Mouse (Mus musculus): Measurements from ENCODE around the gene Vamp1.

The Vamp1 gene

DNA sequence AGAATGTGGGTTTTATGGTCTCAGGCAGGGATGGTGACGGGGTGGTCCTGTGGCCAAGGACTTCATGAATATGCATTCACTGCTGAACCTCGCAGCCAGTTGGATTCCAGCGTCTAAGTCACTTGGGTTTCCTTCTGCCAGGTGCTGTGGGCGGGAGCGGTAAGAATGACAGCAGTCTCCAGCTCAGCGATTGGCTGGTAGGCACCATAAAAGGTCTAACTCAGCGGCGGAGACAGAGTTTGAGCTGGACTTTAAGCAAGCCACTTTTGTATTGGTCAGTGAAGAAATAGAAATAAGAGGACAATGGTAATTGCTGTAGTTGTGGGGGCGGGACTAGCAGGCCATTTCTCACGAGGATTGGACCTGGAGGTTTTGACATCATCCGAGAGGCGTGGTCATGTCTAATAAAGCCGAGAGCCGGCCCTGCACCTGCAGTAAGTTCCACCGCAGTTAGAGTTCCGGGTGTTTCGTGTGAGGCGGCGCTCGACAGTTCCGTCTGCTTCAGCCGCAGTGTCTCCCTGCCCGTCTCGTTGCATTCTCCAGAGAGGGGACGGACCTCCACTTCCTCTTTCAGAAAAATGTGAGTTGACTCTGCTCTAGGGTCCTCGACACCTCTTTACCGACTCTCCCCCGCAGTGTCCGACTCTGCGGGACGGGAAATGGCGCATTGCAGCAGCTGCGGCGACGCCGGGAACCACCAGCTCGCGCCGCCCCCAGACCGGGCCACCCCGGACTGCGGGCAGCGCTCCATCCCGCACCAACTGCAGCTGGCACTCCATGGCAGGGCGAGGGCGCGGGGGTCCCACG, at the start of gene Vamp1:
Vamp1 (plus strand) TSS at position 404 of the 807 bp plus-strand sequence.
- DNase-seq (ENCODE audit: low read depth, low spot score), result peak; percentile 100

DNA sequence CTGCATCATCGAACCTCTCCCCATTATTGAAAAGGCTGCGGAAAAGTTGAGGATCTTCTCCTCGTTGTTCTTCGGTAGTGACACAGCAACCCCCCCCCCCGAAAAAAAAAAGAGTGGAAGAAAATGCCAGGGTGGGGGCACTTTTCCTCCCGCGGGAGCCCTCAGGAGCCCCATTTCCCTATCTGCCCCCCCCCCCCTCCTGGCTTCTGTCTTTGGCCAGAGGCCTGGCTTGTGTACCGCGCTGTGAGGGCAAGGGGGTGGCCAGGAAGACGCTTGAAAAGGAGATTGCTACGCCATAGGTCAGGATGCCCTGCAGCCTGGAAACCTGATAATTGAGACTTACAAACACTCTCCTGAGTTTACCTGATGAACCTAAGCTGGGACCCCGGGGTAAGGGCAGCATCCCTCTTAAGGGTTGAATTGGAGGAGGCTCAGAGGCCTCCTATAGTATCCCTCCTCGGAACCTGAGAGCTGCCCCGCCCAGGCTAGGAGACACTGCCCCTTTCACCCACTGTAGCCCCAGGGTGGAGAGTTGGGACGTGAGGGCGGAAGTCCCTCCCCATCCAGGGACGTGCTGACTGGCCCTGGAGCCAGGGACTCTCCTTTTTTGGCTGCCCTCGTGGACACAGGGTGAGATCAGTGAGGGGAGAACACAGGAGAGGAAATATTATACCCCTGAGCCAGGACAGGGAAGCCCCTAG, 49.1 kb upstream of the Vamp1 start, which contains the start of gene Gapdh:
Gapdh (minus strand) TSS at position 417 of the 701 bp plus-strand sequence.
- DNase-seq (ENCODE audit: low read depth, low spot score), result peak; percentile 73

DNA sequence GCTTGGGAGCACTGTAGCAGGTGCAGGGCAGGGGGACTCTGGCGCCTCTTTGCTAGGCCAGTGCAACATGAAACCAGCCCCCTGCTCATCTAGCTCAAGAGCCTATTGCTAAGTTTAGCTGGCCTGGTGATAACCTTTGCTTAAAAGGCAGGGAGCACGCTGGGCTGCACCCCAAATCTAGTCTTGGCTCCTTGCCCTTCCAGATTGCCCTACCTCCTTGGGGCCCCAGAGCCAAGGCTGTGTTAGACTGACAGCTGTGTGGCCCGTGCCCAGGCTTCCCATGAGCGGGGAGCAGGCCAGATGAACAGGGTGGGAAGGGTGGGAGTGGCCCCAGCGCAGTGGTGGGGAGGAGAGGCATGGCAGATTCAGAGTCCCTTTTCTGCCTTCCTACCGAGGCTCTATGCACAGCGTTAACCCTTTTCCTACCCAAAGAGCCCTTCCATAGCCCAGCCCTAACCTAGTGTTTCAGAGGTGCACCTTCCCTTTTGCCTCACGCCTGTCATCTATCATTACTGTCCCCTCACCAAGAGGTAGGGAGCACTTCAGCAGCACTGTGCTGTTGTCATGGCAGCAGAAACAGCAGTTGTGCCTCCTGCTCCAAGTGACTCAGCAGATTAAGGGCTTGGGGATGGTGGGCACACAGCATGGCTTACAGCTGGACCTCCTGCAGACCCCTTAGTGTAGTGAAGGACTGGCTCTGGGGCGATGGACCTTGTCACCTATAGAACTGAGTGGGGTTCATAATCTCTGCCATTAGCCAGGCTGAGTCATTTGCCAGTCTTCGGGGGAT, 48.3 kb upstream of the Vamp1 start:
- DNase-seq (ENCODE audit: low read depth, low spot score), result peak; percentile 53

DNA sequence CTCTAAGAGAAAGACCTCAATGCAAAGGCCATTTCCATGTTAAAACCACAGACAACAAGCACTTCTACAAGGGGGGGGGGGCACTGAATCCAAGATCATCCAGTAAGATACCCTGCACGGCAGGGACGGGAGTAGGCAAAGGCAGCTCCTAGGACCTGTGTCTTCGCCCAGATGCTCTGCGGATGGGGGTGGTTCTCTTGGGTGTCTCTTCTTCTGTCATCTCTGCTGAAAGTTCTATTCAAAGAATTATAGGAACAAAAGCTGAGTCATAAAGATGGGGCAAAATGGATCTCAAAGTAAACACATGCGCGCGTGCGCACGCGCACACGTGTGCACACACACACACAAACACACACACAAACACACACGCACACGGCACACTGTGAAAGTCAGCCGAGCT, 47.3 kb upstream of the Vamp1 start:
- DNase-seq (ENCODE audit: low read depth, low spot score), result no peak

DNA sequence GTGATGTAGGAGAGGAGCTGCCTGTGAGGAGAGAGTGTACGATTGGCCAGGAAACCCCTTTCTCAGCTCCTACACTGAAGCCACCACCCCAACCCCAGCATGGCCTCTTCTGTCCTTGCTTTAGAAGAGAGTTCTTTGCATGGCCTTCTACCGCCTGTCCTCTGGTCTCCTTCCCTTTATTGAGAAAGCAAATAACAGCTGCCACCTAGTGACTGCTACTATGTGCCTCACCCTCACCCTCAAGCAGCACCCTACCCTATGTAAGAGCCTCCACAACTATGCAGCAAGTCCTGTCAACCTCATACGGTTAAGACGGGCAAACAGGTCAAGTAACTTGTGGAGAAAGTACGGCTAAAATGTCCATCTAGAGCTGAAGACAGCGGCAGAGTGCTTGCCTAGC, 45.2 kb upstream of the Vamp1 start:
- DNase-seq (ENCODE audit: low read depth, low spot score), result no peak

DNA sequence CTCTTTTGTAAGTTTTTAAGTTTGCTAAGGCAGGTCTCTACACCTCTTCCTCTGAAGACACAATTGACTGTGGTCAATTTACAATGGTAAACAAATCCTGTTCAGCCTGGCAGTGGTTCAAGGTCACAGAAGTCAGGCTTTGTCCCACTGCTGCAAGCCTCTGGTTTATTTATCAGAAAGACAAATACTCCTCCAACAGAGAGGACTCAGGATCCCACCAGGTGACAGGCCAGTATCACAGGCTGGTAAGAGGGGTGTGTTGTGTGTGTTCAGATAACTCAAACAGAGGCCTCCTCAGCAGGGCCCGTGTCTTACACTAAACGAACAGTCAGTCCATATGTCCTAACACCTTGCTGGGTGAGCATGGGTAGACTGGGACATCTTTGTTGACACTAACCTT, 42.9 kb upstream of the Vamp1 start:
- peak; percentile 91 for DNase-seq (ENCODE audit: low read depth, low spot score)

DNA sequence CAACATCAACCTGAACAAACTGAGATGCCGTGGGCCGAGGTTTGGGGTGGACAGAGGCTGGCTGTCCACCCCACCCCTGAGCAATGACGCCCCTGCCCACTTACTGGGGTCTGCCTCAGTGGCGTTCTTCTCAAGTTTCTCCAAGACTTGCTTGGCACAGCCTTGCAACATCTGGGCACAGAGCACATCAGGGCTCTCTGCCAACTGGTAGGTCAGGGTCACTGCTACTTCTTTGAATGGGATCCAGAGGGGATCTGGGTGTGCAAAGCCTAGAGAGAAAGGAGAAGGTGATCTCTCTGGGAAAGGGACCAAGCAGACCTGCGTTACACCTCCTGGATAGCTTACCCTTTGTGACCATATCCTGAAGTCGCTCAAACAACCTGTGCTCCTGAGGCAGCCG, 42.1 kb upstream of the Vamp1 start:
- DNase-seq (ENCODE audit: low read depth, low spot score), result no peak

DNA sequence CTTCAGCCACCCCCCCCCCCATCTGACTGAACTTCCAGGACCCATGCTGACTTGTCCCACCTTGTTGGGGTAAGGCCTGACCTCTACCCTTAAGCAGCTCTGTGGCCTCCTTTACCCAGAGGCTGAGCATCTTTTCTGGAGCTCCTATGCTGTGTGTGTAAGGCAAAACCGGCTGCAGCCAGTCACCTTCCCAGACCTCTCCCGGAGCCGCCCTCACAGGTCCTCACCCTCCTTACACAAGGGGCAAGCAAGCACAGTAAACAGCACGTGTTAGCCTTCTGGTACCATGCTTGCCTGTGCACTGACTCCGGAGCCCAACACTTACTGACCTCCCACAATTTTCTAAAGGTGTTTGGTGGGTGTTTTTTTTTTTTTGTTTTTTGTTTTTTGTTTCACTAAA, 39.9 kb upstream of the Vamp1 start:
- DNase-seq (ENCODE audit: low read depth, low spot score), result peak; percentile 76

DNA sequence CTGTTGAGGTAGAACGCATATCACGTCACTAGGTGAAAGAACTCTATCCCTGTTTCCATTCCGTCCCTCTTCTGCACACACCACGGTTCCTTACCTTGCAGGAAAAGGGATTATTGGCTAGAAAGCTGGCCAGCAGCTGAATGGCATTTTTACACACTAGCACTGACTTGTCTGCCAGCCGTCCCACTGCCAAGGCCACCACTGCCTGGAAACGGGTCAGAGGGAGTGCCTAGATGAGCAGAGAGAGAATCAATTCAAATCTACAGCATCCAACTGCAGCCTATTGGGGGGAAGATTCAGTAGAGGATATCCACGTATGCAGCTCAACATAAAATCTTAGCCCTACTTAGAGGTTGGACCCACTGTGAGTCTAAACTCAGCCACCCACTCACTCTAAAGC, 35.8 kb upstream of the Vamp1 start:
- DNase-seq (ENCODE audit: low read depth, low spot score), result no peak

DNA sequence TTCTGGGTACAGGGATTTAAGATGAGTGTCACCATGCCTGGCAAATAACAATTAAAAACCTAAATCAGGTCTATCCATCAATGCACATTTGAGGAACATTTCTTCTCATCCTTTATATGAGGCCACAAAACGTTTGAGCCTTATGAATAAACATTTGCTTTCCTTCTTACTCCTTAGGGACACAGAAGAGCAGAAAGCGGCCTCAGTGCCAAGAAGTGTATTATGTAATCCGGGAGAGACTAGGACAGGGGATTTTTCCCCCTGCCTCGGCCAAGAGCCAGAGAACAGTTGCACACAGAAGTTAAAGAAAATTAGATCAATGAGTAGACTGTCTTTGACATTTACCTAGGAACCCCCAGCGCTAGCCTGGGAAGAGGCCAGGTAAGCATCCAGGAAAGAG, 33.2 kb upstream of the Vamp1 start:
- no peak for DNase-seq (ENCODE audit: low read depth, low spot score)

DNA sequence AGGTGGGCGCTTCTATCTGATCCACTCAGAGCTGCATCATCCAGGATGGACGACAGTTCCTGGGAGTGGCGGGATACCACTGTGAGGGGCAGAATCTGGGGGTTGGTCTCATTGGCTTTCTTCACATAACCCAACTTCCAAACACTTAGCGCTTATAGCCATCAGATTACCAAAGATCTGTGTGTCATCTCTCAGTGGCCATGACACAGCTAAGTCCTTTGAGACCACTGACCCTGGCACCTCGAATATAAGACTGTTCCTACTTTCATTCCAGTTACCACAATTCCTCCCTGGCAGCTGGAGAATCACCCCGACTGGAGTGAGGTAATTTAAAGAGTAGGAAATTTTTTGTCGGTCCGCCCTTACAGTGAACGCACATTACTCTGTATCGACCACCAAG, 29.1 kb upstream of the Vamp1 start:
- no peak for DNase-seq (ENCODE audit: low read depth, low spot score)

DNA sequence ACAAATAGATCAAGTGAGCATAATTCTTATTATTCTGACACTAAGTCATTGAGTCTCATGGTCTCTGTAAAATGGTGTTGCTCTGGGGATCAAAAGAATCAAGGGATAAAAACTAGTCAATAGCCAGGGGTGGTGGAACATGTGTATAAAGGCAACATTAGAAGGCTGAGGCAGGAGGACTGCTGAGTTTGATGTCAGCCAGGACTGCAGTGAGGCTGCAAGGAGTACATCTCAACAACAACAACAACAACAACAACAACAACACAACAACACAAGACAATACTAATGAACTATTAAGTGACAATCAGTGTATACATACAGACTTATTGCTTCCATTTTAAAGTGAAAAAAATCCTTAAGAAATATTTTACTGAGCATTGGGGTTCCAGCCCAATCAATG, 24.5 kb upstream of the Vamp1 start:
- DNase-seq (ENCODE audit: low read depth, low spot score), result no peak

DNA sequence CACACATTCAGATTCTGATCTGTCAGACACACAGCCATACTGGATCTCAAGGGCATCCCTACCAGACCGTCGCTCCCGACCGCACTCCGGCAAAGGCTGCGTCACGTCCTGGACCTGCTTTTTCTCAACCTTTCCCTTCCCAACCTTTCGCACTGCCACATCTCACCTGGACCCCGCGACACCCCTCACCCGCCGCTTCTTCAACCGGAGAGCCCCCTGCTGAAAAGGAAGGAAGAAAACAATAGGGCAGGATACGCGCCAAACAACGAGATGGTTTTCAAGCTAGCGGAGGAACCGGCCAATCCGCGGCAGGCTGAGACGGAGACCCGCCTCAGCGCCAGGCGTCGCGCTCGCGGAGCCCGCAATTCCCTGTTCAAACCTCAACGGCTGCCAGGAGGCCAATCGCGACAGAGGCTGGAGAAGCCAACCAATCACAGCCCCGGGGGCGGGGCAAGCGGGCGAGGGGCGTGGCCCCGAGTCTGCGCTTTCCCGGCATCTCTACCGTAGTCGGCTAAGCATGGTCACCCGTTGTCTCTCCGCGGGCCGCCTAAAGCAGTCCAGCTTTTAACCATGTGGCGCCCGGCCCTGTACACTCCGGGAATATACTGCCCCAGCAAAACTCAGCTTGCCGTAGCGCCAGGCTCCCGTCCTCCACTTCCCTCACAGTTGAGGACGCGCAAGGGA, 23.9 kb upstream of the Vamp1 start, which contains the start of the genes Ncapd2 and Mrpl51:
Ncapd2 (minus strand) TSS at position 370 of the 684 bp plus-strand sequence.
Mrpl51 (plus strand) TSS at position 470 of the 684 bp plus-strand sequence.
- peak; percentile 99 for DNase-seq (ENCODE audit: low read depth, low spot score)

DNA sequence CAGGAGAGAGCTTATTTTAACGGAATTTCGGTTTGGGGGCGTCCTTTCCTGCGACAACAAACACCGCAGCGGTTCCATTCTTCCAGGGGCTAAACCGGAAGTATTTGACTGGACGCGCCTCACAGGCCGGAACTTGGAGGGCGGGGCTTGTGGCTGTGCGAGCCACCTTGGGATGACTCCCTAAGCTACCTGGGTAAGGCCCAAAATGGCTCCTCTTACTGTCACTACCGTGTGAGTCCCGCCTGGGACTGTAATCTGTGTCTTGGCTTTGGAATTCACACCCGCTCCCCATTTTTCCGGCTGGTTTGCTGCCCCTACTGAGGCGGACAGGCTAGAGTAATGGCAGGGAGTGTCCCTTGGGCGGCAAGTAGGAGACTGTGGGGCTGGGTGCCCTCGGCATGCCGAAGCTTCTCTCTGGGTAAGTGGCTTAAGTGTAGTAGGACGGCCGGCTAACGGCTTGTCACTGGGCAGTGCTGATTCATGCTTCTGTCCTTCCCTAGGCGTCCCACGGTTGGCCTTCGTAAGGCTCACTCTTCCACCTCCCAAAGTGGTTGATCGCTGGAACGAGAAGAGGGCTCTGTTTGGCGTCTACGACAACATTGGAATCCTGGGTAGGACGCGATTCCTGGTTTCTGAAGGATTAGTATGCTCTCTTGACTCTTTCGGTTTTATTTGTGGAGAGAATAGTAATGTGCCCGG, 23.2 kb upstream of the Vamp1 start:
- peak; percentile 98 for DNase-seq (ENCODE audit: low read depth, low spot score)

DNA sequence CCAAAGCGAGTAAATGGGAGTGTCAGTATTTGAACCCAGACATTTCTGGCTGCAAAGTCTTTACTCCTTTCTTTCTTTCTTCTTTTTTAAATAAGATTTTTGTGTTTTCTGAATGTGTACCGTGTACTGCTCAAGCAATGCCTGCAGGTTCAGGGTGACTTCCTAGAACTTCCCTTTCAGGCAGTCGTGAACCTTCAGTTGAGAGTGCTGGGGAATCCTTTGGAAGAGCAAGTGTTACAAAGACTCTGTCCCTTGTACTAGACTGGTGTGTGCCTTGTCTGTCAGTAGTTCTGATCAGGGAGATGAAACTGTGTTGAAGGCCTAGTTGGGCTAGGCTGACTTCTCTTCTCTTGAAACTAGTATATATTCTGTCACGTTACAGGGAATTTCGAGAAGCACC, 22.5 kb upstream of the Vamp1 start:
- DNase-seq (ENCODE audit: low read depth, low spot score), result no peak

DNA sequence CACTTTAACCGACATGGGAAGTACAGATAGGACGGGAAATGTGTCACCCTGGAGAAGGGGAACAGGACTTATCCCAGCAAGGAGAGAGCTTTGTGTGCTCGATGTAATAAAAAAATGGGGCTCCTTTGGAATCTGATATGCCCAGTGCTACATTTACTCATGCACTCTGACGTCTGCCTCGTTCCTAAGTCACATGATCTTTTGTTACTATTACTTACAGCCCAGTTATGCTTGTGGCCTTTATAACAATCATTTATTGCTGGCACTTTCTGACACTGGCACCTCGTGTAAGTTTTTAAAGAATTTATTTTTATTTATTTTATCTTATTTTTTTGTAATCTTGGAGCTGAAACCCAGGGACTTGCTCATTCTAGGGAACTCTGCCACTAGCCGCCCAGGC, 22.0 kb upstream of the Vamp1 start:
- DNase-seq (ENCODE audit: low read depth, low spot score), result no peak

DNA sequence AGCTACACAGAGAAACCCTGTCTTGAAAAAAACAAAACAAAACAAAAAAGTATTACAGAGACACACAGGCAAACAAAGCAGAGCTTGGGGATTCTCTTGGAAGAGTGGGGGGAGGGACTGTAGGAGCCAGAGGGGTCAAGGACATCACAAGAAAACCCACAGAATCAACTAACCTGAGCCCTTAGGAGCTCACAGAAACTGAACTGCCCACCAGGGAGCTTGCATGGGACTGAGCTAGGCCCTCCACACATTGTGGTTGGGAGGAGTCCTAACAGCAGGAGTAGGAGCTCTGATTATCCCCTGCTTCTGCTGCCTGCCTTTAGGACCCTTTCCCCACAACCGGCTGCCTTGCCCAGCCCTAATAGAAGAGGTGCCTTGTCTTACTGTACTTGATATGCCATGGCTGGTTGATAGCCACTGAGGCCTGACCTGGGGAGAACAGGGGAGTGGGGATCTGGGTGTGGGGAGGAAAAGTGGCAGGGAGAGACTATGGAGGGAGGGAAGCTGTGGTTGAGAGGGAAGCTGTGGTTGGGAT, 19.7 kb upstream of the Vamp1 start:
- peak; percentile 85 for DNase-seq (ENCODE audit: low read depth, low spot score)

DNA sequence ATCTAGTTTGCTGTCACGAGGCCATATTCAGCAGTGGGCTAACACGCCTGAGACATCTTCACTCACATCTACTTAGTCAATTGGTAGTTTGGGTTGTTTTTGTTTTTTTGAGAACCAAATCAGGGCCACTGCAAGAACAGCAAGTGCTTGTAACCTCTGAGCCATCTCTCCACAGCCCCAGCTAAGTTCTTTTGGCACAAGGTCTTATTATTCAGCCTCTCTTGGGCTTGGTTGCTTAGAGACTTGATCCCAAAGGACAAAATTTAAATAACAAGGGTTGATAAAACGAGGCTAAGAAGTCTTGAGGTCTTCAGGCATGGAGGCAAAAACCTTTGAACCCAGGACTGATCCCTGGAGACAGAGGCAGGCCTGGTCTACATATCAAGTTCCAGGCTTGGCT, 19.1 kb upstream of the Vamp1 start:
- peak; percentile 91 for DNase-seq (ENCODE audit: low read depth, low spot score)

DNA sequence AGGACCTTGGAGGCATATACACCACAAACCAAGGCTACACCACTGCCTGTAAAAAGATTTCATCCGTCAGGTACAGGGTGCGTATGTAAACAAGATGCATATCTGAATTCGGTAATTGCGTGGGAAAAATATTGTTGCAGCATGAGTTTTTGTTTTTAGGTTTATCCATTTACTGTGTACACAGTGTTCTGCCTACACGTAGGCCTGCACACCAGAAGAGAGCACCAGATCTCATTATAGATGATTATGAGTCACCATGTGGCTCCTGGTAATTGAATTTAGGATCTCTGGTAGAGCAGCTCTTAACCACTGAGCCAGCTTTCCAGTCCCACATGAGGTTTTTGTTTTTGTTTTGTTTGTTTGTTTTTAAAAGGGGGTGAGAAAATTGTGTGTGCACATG, 18.2 kb upstream of the Vamp1 start:
- no peak for DNase-seq (ENCODE audit: low read depth, low spot score)

DNA sequence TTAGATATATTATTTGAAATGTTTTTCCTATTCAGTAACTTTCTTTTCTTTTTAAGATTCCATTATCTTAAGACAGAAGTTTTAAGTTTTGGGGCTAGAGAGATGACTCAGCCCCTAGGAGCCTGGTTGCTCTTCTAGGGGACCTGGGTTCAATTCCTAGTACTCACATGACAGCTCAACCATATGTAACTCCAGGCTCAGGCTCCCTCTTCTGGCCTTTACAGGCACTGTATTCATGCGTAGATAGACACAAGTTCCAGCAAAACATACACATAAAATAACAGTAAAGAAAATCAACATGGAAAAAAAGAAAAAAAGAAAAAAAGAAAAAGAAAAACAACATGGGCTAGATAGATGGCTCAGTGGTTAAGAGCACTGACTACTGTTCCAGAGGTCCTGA, 4.9 kb upstream of the Vamp1 start:
- DNase-seq (ENCODE audit: low read depth, low spot score), result peak; percentile 56

DNA sequence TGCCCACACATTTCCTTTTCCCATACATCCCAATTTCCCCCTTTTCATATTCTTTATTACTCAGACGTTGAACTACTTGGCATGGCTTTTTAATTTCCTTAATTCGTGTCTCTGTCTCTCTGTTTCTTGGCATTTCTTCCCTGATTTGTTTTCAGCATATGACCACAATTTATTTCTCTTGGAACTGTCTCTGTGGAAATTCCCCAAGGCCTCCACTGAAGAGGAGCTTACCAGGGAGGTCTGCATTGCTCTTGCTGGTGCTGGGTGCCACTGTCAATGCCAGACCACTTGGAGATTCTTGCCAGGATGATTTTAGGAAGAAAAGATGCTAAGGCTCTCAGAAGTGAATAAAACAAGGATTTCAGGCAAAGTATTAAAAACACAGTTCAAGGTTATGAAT, 2.7 kb upstream of the Vamp1 start:
- no peak for DNase-seq (ENCODE audit: low read depth, low spot score)
